Mouse (Mus musculus) Muller cell, postnatal 12 days (primary cell): ENCODE data around the gene Nmb.

ENCODE experiments used
- DNase-seq: peaks from one replicate; pipeline ENCODE4 v3.0.0-alpha.2; 2015; ENCODE audit errors: inconsistent ontology term

Gene Nmb

DNA sequence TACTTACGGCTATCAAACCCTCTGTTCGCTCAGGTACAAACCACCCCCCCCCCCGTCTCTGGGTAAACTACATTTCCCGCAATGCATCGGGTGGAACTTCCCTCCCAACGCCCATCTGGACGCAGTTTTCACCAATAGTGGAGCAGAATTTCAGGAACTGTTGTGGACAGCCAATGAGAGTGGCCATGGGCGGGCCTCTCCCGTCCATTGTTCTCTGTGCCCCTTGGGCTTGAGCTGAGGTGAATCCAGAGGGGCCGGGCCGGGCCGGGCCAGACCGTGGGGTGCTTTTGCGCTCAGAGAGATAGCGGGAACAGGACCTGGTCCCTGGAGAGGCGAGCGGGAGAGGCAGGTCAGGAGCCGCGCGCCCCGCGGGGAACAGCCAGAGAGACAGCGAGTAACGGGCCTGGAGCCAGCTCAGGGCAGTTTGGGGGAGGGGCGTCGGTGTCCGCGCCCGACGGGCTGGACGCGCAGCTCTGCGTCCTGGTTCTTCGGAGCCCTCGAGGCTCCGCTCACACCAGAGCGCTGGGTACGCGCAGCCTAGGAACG is 44.1 kb downstream of the Nmb start, which contains the start of gene Zscan2:
Zscan2 (plus strand) TSS at position 192 of the 546 bp plus-strand sequence.
- peak; percentile 95 for DNase-seq

DNA sequence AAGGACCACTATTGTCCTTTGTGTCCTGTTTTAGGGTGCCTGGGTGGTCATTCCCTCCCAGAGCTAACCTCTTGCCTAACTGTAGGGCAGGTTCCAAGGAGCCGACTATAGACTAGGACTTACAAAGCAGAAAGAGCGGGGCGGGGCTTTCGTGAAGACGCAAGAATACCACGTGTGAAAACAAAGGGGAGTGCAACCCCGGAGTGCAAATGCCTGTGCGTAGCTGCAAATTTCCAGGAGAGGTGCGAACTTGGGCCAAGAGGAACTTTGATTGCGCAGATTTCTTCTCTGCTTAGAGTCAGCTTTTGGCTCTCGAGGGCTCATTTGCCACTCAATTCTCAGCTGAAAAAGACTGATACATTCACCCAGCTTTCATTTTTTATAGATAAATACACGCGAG is 44.6 kb downstream of the Nmb start:
- DNase-seq, result peak; percentile 47

DNA sequence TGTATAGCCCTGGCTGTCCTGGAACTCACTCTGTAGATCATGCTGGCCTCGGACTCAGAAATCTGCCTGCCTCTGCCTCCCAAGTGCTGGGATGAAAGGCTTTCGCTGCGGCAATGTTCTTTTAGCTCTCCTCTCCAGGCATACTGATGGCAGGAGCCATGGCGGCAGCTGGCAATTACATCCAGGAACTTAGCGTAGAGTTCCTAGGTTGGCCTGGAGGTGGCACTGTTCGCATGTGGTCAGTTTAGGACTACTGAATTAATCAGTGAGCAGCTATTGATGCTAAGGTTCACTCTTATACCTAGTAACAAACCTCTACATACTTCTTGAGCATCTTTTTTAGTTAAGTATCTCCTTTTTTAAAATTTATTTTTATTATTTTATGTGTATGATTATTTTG is 47.7 kb downstream of the Nmb start:
- DNase-seq, result peak; percentile 42

DNA sequence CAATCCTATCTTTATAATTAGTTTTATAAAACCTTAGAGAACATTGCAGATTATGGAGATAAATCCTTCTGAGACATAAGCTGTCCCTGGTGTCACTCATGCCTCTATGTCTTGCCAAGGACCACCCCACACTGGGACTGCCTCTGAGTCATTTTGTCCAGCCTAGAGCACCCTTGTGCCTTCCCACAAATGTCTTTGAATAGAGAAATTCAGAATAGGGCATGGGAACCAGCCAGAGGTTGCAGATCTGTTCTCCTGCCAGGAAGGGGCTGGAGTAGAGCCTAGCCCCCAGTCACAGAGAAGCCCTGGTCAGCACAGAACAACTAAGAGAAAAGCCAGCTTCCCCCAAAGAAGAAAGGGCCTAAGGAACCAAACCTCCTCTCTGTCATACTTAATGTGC is 49.6 kb downstream of the Nmb start:
- peak; percentile 67 for DNase-seq

DNA sequence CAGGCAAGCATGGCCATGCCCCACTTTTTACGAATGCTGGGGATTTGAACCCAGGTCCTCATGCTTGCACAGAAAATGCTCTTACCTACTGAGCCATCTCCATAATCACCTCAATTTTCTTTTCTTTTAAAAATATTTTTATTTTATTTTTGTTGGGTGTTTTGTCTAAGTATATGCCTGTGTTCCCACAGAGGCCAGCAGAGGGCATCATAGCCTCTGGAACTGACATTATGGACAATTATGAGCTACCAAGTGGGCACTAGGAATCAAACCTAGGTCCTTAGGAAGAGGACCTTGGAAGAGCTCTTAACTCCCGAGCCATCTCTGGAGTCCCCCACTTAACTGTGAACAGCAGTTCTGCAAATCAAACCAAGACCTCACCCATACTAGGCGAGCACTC is 51.7 kb downstream of the Nmb start:
- no peak for DNase-seq
